Mouse (Mus musculus) adrenal gland, adult 10 weeks (tissue): Measurements from ENCODE around the gene Ikzf1. TPM values are rescaled to one million over a fixed set of nuclear protein-coding genes. Genes with fewer than 3 reads are reported as not detected.

Experiments used
- polyA plus RNA-seq: library from polyadenylated mRNA; stranded (reverse); fragments of 350-450 nt; fragmentation: Illumina TruSeq; extraction: RNeasy Lipid Tissue Mini Kit (QIAGEN cat#74804); gene quantifications from one replicate; pipeline ENCODE4 v1.2.3, GENCODE M21; 2014; ENCODE audit warnings: low read depth, low replicate concordance

Ikzf1 gene
- 3.6 TPM for polyA plus RNA-seq

DNA sequence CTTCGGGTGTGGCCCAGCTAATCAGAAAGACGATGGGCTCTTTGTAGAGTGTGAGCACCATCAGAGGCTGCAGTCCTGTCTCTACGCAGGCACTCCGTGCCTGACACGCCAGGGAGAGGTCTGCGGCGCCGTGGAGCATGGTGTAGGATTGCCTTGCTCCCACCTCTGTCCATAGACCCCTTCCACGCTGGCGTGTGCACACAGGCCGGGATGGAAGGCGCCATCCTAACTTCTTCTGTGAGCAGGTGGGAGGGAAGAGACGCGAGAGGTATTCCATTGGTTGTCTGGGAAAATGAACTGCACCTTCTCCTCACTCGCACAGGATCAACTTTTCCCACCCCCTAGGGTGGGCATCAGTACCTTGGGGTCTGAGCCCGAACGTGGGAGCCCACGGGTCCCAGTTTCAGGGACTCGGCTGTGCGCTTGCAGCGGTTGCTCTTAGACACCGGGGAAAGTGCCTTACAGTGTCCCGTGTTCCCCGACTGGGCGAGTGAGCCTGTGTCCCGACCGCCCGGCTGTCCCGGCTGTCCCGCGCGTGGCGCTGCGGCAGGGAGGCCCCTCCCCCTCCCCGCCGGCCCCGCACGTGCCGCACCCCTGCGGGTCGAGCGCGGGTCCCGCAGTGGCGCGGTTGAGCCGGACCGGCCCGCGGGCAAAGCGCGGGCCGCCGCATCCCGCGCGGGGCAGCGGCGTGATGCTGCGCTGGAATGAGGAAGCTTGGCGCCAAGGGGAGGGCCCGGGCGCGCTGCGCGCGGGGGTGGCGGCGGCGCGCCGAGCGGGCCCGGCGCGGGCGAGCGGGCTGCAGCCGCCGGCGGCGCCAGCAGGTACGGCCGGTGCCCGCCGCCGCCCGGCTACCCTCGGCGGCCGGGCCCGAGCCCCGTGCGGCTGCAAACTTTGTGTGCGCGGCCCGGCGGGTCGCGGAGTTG is at the start of gene Ikzf1:
Gene Ikzf1 (plus strand): TSS at position 74 of the 923 bp plus-strand sequence.

DNA sequence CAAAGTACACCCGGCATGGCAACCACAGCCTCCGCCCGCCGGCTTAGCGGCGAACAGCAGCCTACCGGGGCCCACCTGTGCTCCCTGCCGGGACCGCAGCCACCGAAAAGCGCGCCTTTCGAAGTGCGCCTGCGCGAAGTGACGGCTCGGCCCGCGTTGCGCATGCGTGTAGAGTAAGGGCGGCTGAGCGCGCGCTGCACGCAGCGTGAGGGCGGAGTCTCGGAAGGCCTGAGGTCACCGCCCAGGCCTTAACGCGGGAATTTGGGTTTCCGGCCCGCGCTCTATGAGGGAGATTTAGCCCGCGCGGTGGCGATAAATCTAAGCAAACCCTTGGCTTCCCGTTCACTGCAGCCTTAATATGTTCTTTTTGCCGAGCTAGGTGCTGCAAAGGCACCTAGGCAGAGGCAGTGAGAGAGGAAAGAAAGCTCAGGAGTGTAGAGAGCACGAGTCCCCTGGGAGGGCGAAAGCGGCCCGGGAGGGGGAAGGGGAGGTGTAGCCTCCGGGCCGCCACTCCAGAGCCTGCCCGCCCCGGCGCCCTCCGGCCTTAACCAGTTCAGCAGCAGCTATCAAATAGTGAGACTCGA is 124.1 kb downstream of the Ikzf1 start, which contains the start of gene Fignl1:
Gene Fignl1 (minus strand): TSS at position 143 of the 584 bp plus-strand sequence.

Other genes starting within 250 kb of the Ikzf1 start
- gene Spata48, start 222.9 kb upstream of the Ikzf1 start, polyA plus RNA-seq, result 2.0 TPM
- 1.3 TPM for gene Zpbp, start 222.6 kb upstream of the Ikzf1 start, polyA plus RNA-seq
- gene 4930512M02Rik, start 57.2 kb upstream of the Ikzf1 start, polyA plus RNA-seq, result not detected
- gene Fignl1, start 124.0 kb downstream of the Ikzf1 start, polyA plus RNA-seq, result 11.3 TPM
- 76.9 TPM for gene Ddc, start 213.1 kb downstream of the Ikzf1 start, polyA plus RNA-seq